Mouse (Mus musculus): ENCODE data around the gene Pip4k2c.

DNA sequence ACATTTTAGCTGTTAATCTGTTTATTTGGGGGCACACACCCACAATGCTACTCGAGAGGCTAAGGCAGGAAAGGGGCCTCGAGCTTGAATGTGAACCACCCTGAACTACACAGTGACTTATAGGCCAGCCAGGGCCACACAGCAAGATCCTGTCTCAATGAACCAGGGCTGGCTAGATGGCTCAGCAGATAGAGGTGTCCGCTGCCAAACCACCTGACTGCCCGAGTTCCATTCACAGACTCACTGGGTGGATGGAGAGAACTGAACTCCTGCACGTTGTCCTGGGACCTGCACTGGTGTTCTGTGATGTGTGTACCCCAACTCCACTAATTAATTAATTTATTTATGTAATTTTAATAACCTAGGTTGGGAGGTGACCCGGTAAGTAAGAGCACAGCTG is 46.4 kb upstream of the Pip4k2c start:
- TF ChIP-seq POLR2A (IDR thresholded peaks at IDR 0.05; ENCODE audit: low read depth, low read length) (no peak), CTCF (IDR thresholded peaks at IDR 0.05; ENCODE audit: extremely low read depth, insufficient read depth, insufficient read length, insufficient replicate concordance) (no peak)
